Mouse (Mus musculus) C2C12 (cell line): ENCODE results near the gene Smtn.

ENCODE experiments used
- CEBPB ChIP-seq: IDR thresholded peaks from one replicate; pipeline ENCODE4 v1.6.1; 2011; ENCODE audit warnings: low read depth, mild to moderate bottlenecking, control low read depth, moderate library complexity
- CTCF ChIP-seq: IDR thresholded peaks from one replicate; pipeline ENCODE4 v1.5.1; 2011; ENCODE audit not compliant: control insufficient read depth, insufficient read depth, insufficient read length
- USF1 ChIP-seq: IDR thresholded peaks from one replicate; pipeline ENCODE4 v1.6.1; 2011; ENCODE audit warnings: low read depth, mild to moderate bottlenecking, control low read depth, moderate library complexity

- TF ChIP-seq USF1, result no peak
- no peak for TF ChIP-seq CTCF
- TF ChIP-seq CEBPB, result no peak
Measured at GRCm38 (mm10) chr11:3530731-3531130, 9.7 kb downstream of the Smtn start.
